Comparison of ENCODE assay signal across 23 mouse cellular contexts in the genomic region with DNA sequence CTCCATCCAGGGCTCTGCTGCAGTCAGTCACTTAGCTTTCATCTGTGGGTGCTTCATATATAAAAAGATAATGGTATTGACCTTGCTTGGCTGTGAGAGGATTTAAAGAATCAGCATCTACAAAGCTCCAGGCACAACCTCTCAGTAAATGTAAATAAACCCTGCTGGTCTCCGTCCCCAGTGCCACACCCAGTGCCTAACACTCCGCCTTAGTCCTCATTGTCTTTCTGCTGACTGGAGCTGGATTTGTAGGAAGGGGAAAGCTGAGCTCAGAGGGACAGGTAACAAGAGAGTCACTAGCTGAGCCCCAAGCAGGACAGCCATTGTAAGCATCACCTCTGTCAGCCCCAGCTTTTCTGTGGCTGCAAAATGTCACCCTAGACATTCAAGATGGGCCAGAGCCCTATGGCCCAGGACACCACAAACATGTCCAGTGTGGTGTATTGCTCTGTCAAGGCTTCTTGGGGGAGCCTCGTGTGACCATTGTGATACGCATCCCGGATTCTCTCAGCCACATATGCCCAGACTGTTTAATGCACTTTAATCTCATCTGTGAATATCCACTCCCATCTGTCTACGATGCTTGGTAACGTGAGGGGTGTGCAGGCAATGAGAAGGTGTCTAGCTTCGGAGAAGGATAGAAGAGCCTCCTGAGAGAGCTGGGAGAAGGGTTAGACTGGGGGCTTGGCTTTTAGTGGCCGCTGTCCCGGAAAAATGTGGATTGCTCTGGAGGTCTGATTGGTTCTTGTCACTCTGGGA. TPM values are rescaled to one million over a fixed set of nuclear protein-coding genes. Genes with fewer than 3 reads are reported as not detected.
A peak's percentile ranks its signal among the peaks of the same experiment; 100 is the strongest.
DNase-seq lines count a peak whose midpoint lies in the region; ATAC-seq and TF ChIP-seq lines count a peak whose summit lies in the region.
"Had no signal": no experiment of that assay in that cellular context is flagged by ENCODE, and none has a peak within 500 bp of the region (broad histone marks: within the 10 kb centered on the region; RNA-seq: fewer than 3 reads in every experiment).

No protein-coding gene starts in this region.

- H3K9me3 ChIP-seq in neural tube, embryonic 13.5 days = no peaks in the 10 kb centered on the region
- no peaks in the 10 kb centered on the region; the same call in 1 of the 2 replicates for H3K9me3 ChIP-seq in midbrain, embryonic 11.5 days (ENCODE audit: control insufficient read depth, low read length)
- H3K9me3 ChIP-seq: embryonic facial prominence, embryonic 13.5 days; heart, embryonic 15.5 days; liver, embryonic 12.5 days had no signal

- peak; percentile 24; the same call in 1 of the 2 replicates for ATAC-seq in neural tube, embryonic 13.5 days (ENCODE audit: low read depth)
- peak; percentile 31; the same call in 1 of the 2 replicates for ATAC-seq in midbrain, embryonic 11.5 days (ENCODE audit: low FRiP score)
- ATAC-seq in granulocyte monocyte progenitor cell, adult 5-6 weeks (replicated peaks; ENCODE audit: poor library complexity, severe bottlenecking) = no peak
- ATAC-seq: intestine, embryonic 16.5 days; liver, embryonic 12.5 days had no signal

- TF ChIP-seq POLR2A in thymus, adult 2 months (IDR thresholded peaks at IDR 0.05; ENCODE audit: control insufficient read depth, extremely low read depth, insufficient read depth, low read length, poor library complexity) = no peak

- TF ChIP-seq CTCF in thymus, adult 2 months (IDR thresholded peaks at IDR 0.05; ENCODE audit: borderline replicate concordance, control insufficient read depth, extremely low read depth, insufficient read depth, low read length, poor library complexity) = no peak

- peaks cover 35% of the 10 kb centered on the region for H3K4me1 ChIP-seq in neural tube, embryonic 13.5 days (replicated peaks)
- peaks cover 4% of the 10 kb centered on the region for H3K4me1 ChIP-seq in midbrain, embryonic 11.5 days (ENCODE audit: control insufficient read depth, insufficient read depth, low read length)
- no peaks in the 10 kb centered on the region for H3K4me1 ChIP-seq in thymus, adult 2 months (replicated peaks; ENCODE audit: control insufficient read depth, insufficient read depth, low read length)
- H3K4me1 ChIP-seq: embryonic facial prominence, embryonic 13.5 days; heart, embryonic 15.5 days; limb, embryonic 12.5 days; liver, embryonic 12.5 days had no signal

- no peak for DNase-seq in neural tube, embryonic 10.5 days (ENCODE audit: extremely low spot score, low spot score)
- peak; percentile 72 for DNase-seq in ZHBTc4 (ENCODE audit: low read depth, low spot score)
- no peak for DNase-seq in midbrain, embryonic 11.5 days (ENCODE audit: low spot score, missing footprints)
- DNase-seq in thymus, adult 2 months = no peak
- no peak for DNase-seq in gastrocnemius, postnatal 25 days
- DNase-seq: adrenal gland, postnatal 25 days; cerebellum, adult 11-12 months; cerebellum, postnatal 14 days; gastrocnemius, postnatal 10 days; heart, adult 2 months; heart, postnatal 4 days; lung, adult 2 months; right cerebral cortex, postnatal 14 days; spleen, adult 18-20 months had no signal

- H3K27ac ChIP-seq in neural tube, embryonic 13.5 days (replicated peaks) = peak overlapping the region; percentile 25; the same call in 1 of the 2 replicates
- H3K27ac ChIP-seq in midbrain, embryonic 11.5 days (ENCODE audit: low read depth, low read length) = no peak overlapping the region
- no peak overlapping the region for H3K27ac ChIP-seq in thymus, adult 2 months (ENCODE audit: control insufficient read depth, insufficient read depth, low read length)
- H3K27ac ChIP-seq: embryonic facial prominence, embryonic 13.5 days; heart, adult 2 months; heart, embryonic 15.5 days; limb, embryonic 12.5 days; liver, embryonic 12.5 days; macrophage had no signal

- no peaks in the 10 kb centered on the region for H3K27me3 ChIP-seq in neural tube, embryonic 13.5 days
- H3K27me3 ChIP-seq in midbrain, embryonic 11.5 days (ENCODE audit: control insufficient read depth, insufficient read depth, low read length) = no peaks in the 10 kb centered on the region
- no peaks in the 10 kb centered on the region for H3K27me3 ChIP-seq in thymus, adult 2 months (ENCODE audit: control insufficient read depth, insufficient read depth, low read length)
- H3K27me3 ChIP-seq: embryonic facial prominence, embryonic 13.5 days; heart, embryonic 15.5 days; limb, embryonic 12.5 days; liver, embryonic 12.5 days had no signal

- 0 out of 2 replicates have a peak, but pooled peaks cover 3% of the 10 kb centered on the region for H3K36me3 ChIP-seq in neural tube, embryonic 13.5 days
- no peaks in the 10 kb centered on the region for H3K36me3 ChIP-seq in midbrain, embryonic 11.5 days (ENCODE audit: control insufficient read depth, insufficient read depth, low read length)
- no peaks in the 10 kb centered on the region for H3K36me3 ChIP-seq in thymus, adult 2 months (ENCODE audit: control insufficient read depth, insufficient read depth, low read length)
- H3K36me3 ChIP-seq: embryonic facial prominence, embryonic 13.5 days; G1E; heart, embryonic 15.5 days; limb, embryonic 12.5 days; liver, embryonic 12.5 days had no signal

- H3K4me2 ChIP-seq in neural tube, embryonic 13.5 days = no peak overlapping the region
- H3K4me2 ChIP-seq in midbrain, embryonic 11.5 days = no peak overlapping the region
- H3K4me2 ChIP-seq: embryonic facial prominence, embryonic 13.5 days; heart, embryonic 15.5 days; limb, embryonic 12.5 days; liver, embryonic 12.5 days had no signal

- no peak overlapping the region for H3K9ac ChIP-seq in neural tube, embryonic 13.5 days
- H3K9ac ChIP-seq in midbrain, embryonic 11.5 days (ENCODE audit: low read length) = no peak overlapping the region
- H3K9ac ChIP-seq: embryonic facial prominence, embryonic 13.5 days; heart, embryonic 15.5 days; limb, embryonic 12.5 days; liver, embryonic 12.5 days had no signal

- H3K4me3 ChIP-seq in neural tube, embryonic 13.5 days = no peak overlapping the region
- H3K4me3 ChIP-seq in midbrain, embryonic 11.5 days (ENCODE audit: low read depth, low read length) = no peak overlapping the region
- H3K4me3 ChIP-seq in thymus, adult 2 months (ENCODE audit: control insufficient read depth, insufficient read depth, low read length) = no peak overlapping the region
- H3K4me3 ChIP-seq: embryonic facial prominence, embryonic 13.5 days; heart, adult 2 months; heart, embryonic 15.5 days; limb, embryonic 12.5 days; liver, embryonic 12.5 days had no signal

- 47% methylated on average over 10 of the region's 10 CpGs for WGBS in neural tube, embryonic 13.5 days
- WGBS in midbrain, embryonic 11.5 days = 56% methylated on average over 10 of the region's 10 CpGs
- 76% methylated on average over 10 of the region's 10 CpGs for WGBS in thymus, adult 2 months

RNA-seq across cellular contexts. Expression of gene Fam78b, which starts 45.1 kb away (rescaled TPM):
- polyA plus RNA-seq in neural tube, embryonic 13.5 days (2015; fragmentation: Nextera tagmentation; extraction: Ambion mirVana) = 10.9 and 13.9 TPM in 2 replicates
- polyA plus RNA-seq in midbrain, embryonic 11.5 days (2014; fragmentation: Nextera tagmentation; extraction: Ambion mirVana) = 6.7 and 7.1 TPM in 2 replicates
- 0.98 and 1.6 TPM in 2 replicates for polyA plus RNA-seq in thymus, adult 2 months (2012; rRNA removed)
- total RNA-seq in gastrocnemius, postnatal 25 days (2021) = 1 to 10 TPM; 1.1 to 2.5 TPM
- 1.9 TPM in 1 of 2 replicates, not detected in the other for total RNA-seq in granulocyte monocyte progenitor cell, adult 5-6 weeks (2014; fragmentation: Nextera tagmentation)
- total RNA-seq in granulocyte monocyte progenitor cell, adult 5-6 weeks (2017) = not detected in 2 replicates
- polyA plus RNA-seq: G1E had no signal
